Mouse (Mus musculus) CD8-positive naive resting alpha-beta T cell, adult 2 months (primary cell): ENCODE measurements around the gene Tcirg1.

Experiments
- DNase-seq, 2 experiments: peaks; one replicate each; pipeline ENCODE4 v3.0.0; 2022; ENCODE audit warnings: low read depth in 2 of 2, low spot score in 2 of 2

Gene Tcirg1

GRCm38 (mm10) chr19:3853891-3854290, 53.0 kb downstream of the Tcirg1 start:
- DNase-seq: no peak

GRCm38 (mm10) chr19:3853121-3853520, 53.8 kb downstream of the Tcirg1 start:
- no peak for DNase-seq

DNA sequence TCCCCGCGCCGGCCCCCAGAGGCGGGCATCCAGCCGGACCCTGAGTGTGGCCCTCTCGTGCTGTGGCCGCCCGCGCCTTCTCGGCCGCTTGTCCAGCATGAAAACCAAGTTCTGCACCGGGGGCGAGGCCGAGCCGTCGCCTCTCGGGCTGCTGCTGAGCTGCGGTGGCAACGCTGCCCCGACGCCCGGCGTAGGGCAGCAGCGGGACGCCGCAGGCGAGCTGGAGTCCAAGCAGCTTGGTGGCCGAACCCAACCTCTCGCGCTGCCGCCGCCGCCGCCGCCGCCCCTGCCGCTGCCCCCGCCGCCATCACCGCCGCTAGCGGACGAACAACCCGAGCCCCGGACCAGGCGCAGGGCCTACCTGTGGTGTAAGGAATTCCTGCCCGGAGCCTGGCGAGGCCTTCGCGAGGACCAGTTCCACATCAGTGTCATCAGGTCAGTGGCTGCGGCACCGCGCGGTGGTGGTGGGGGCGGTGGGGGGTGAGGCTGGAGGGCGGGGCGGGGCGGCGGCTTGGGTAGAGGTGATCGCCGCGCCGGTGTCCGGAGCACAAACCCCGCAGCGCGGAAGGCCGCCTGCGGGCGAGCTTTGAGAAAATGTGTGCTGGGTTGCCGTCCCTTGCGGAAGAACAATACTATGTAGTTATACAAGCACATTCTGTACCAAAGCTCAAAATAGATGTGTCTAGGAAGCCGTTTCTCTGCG, 54.8 kb downstream of the Tcirg1 start:
- peak in 1 of 2 experiments; percentile 26 for DNase-seq

DNA sequence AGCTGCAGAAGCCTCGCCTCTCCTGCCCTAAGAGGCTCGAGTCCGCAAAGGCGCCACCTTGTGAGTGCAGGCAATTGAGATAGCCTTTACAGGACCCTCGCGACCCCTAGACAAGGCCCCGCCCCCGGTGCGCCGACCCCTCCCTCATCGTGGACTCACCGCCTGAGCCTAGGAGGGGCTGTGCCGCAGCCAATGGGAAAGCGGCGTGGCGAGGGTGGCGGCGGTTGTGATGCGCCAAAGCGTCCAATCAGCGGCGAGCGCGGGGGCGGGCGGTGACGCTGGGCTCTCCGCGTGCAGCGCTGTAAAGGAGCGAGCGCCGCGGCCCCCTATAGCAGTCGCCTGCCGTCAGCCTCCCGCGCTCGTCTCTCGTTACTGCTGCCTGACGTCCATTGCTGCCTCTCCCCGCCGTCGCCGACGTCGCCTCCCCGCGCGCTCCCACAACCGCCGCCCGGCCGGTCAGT, 55.4 kb downstream of the Tcirg1 start, which contains the start of gene Chka:
Gene Chka, plus strand, starts transcription at position 272 of the 461 bp plus-strand sequence.
- peak; percentile 94 to 96 for DNase-seq

DNA sequence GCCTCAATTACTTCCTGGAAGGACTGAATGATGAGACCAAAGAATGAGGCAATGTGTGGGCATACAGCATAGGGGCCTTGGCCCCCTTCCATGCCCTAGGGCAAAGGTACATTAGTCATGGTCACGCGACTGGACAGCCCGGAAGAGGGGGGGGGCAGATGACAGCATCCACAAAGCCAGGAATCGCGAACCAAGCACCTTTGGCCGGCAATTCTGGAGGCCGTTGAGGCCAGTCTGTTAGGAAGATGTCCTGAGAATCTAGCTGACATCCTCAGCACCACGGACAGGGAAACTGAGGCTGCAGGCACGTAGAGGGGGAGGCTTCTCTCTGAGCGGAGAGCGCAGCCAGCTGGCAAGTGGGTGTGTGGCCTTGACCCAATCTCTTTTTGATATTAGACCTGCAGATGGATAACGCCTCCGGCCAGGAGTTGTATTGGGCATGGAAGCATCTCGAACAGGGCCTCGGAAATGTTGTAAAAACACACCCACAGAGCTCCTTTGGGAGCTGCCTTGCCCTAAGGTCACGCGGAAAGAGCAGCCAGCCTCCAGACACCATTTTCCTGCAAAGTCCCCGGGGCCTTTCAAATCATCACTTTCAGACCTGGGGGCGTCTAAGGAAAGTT, 56.0 kb downstream of the Tcirg1 start:
- DNase-seq: no peak

GRCm38 (mm10) chr19:3850076-3850475, 56.9 kb downstream of the Tcirg1 start:
- no peak for DNase-seq

DNA sequence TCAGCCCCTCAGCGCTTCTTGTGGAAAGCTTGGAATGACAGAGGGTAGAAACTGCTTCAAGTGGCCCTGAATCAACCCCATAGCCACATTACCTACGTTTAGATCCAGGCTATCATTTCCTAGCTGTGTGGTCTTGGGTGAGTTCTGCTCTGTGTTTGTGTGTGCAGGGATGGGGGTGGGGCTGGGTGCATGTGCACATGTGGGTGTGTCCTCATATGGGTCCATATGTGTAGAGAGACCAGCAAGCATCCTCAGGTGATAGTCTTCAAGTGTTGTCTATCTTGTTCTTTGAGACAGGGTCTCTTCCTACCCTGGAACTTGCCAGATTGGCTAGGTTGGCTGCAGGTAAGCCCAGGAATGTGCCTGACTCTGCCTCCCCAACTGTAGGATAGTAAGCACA, 57.7 kb downstream of the Tcirg1 start:
- no peak for DNase-seq

DNA sequence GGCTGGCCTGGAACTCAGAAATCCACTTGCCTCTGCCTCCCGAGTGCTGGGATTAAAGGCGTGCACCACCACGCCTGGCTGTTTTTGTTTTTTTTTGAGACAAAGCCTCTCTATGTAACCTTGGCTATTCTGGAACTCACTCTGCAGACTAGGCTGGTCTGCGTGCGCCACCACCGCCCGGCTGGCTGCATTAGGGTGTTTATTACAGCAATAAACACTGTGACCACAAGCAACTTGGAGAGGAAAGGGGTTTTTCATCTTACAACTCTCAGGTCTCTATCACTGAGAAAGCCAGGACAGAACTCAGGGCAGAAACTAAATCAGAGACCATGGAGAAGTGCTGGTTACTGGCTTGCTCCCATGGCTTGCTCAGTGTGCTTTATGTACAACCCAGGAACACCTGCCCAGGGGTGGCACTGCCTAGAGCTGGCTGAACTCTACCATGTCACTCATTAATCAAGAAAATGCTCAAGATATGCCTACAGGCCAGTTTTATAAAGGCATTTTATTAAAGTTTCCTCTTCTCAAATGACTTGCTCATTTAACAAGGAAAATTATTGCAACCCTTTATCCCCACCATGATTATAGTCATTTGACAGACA, 58.6 kb downstream of the Tcirg1 start:
- no peak for DNase-seq

DNA sequence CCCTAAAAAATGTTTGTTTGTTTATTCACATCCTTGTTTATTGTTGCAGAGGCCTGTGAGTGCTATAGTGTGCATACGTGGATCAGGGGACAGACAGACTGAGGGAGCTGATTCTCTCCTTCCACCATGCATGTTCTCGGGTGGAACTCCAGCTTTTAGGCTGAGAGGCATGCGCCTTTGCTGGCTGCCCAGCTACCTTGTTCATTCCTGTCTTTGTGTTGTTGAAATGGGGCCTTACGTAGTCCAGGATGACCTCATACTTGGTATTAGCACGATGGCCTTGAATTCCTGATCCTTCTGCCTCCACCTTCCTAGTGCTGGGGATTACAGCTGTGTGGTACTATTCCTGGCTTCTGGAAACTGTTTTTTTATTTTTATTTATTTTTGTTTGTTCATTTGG, 59.2 kb downstream of the Tcirg1 start:
- DNase-seq: no peak

- DNase-seq: no peak
These were observed 60.0 kb downstream of the Tcirg1 start for GRCm38 (mm10) chr19:3846676-3847604.
